Mouse (Mus musculus) neural tube, embryonic 12.5 days (tissue): ENCODE data around the gene Nms. TPM values are rescaled to one million over a fixed set of nuclear protein-coding genes. Genes with fewer than 3 reads are reported as not detected.
A peak's percentile ranks its signal among the peaks of the same experiment; 100 is the strongest.

Experiments used
- ATAC-seq: fragments of 200-750 bp; cut with Nextera tagmentation; 2 replicates; pipeline ENCODE4 v1.8.0; 2017; ENCODE audit warnings: low read depth, mild to moderate bottlenecking, moderate TSS enrichment, moderate library complexity; ENCODE audit not compliant: low FRiP score
- H3K27ac ChIP-seq: fragments of 300-500 bp; sonication (generic); 2 replicates; pipeline ENCODE4 v1.5.1; 2016
- H3K27me3 ChIP-seq: fragments of 300-500 bp; sonication (generic); replicated peaks from 2 replicates; pipeline ENCODE4 v1.6.1; 2016; ENCODE audit warnings: mild to moderate bottlenecking
- H3K36me3 ChIP-seq: fragments of 300-500 bp; sonication (generic); 2 replicates; pipeline ENCODE4 v1.6.1; 2016; ENCODE audit warnings: mild to moderate bottlenecking
- H3K4me1 ChIP-seq: fragments of 300-500 bp; sonication (generic); 2 replicates; pipeline ENCODE4 v1.6.1; 2016
- H3K4me2 ChIP-seq: fragments of 300-500 bp; sonication (generic); replicated peaks from 2 replicates; pipeline ENCODE4 v1.6.1; 2016; ENCODE audit warnings: mild to moderate bottlenecking
- H3K4me3 ChIP-seq: fragments of 300-500 bp; sonication (generic); 2 replicates; pipeline ENCODE4 v1.5.1; 2016
- H3K9ac ChIP-seq: fragments of 300-500 bp; sonication (generic); 2 replicates; pipeline ENCODE4 v1.6.1; 2016; ENCODE audit warnings: mild to moderate bottlenecking
- H3K9me3 ChIP-seq: fragments of 300-500 bp; sonication (generic); 2 replicates; pipeline ENCODE4 v1.6.1; 2016; ENCODE audit warnings: mild to moderate bottlenecking
- WGBS: fragments of 180-500 bp; shearing (Covaris S2); methylation state at CpG from one replicate; pipeline ENCODE4 v1.1.7; 2016; 5-methylcytosine and 5-hydroxymethylcytosine counted together
- polyA plus RNA-seq: library from polyadenylated mRNA; unstranded; fragments of >200 nt; fragmentation: Nextera tagmentation; extraction: Ambion mirVana; gene quantifications from 2 replicates; pipeline ENCODE4 v1.2.1, GENCODE M21; 2016

The Nms gene
- 5.3 and 5.9 TPM in 2 replicates for polyA plus RNA-seq

GRCm38 (mm10) chr1:38938849-38939248, at the start of gene Nms:
Gene Nms (plus strand): TSS chr1:38939149.
- Histone ChIP-seq H3K36me3 (no peaks in the 10 kb centered on the region), H3K9me3 (no peaks in the 10 kb centered on the region), H3K4me1 (no peaks in the 10 kb centered on the region), H3K27me3 (no peaks in the 10 kb centered on the region), H3K4me3 (no peak within 1 kb of the TSS), H3K9ac (no peak within 1 kb of the TSS), H3K27ac (no peak within 1 kb of the TSS), H3K4me2 (no peak within 1 kb of the TSS)
- WGBS = 68% methylated on average over 6 of the region's 6 CpGs
- no peak for ATAC-seq

- Histone ChIP-seq H3K4me3 (no peak overlapping the region), H3K36me3 (peaks cover 6% of the 10 kb centered on the region; the same call in 1 of the 2 replicates), H3K4me1 (peaks cover 18% of the 10 kb centered on the region), H3K4me2 (no peak overlapping the region), H3K9me3 (no peaks in the 10 kb centered on the region), H3K27ac (no peak overlapping the region), H3K9ac (no peak overlapping the region), H3K27me3 (no peaks in the 10 kb centered on the region)
- WGBS = 91% methylated on average over 5 of the region's 5 CpGs
- ATAC-seq = no peak
Observed at GRCm38 (mm10) chr1:38891444-38891843, 47.5 kb upstream of the Nms start.

- peaks cover 21% of the 10 kb centered on the region for H3K4me1 ChIP-seq
- H3K4me3 ChIP-seq = no peak overlapping the region
- H3K4me2 ChIP-seq = 0 out of 2 replicates have a peak overlapping the region, but pooled peaks have one; percentile 7
- H3K9ac ChIP-seq = 0 out of 2 replicates have a peak overlapping the region, but pooled peaks have one; percentile 17
- peak; percentile 43; the same call in 1 of the 2 replicates for ATAC-seq
- H3K27me3 ChIP-seq = no peaks in the 10 kb centered on the region
- 20% methylated on average over 5 of the region's 5 CpGs for WGBS
- peak overlapping the region; percentile 27; the same call in 1 of the 2 replicates for H3K27ac ChIP-seq
- no peaks in the 10 kb centered on the region for H3K9me3 ChIP-seq
- peaks cover 6% of the 10 kb centered on the region; the same call in 1 of the 2 replicates for H3K36me3 ChIP-seq
Observed at GRCm38 (mm10) chr1:38893081-38893480, 45.9 kb upstream of the Nms start.

GRCm38 (mm10) chr1:38897431-38898248, 41.3 kb upstream of the Nms start, which contains the start of gene Chst10:
Gene Chst10 (minus strand): TSS chr1:38898161.
- H3K4me1 ChIP-seq = peaks cover 19% of the 10 kb centered on the region
- H3K27ac ChIP-seq = peak within 1 kb of the TSS; percentile 82
- H3K9ac ChIP-seq = peak within 1 kb of the TSS; percentile 84
- peak within 1 kb of the TSS; percentile 72 for H3K4me3 ChIP-seq
- no peaks in the 10 kb centered on the region for H3K27me3 ChIP-seq
- WGBS = under 1% methylated on average over 67 of the region's 67 CpGs
- H3K9me3 ChIP-seq = no peaks in the 10 kb centered on the region
- H3K36me3 ChIP-seq = peaks cover 3% of the 10 kb centered on the region; the same call in 1 of the 2 replicates
- H3K4me2 ChIP-seq = peak within 1 kb of the TSS; percentile 67
- peak; percentile 93 for ATAC-seq

- Histone ChIP-seq H3K27me3 (no peaks in the 10 kb centered on the region), H3K4me1 (no peaks in the 10 kb centered on the region), H3K9me3 (no peaks in the 10 kb centered on the region), H3K27ac (no peak overlapping the region), H3K4me2 (no peak overlapping the region), H3K36me3 (no peaks in the 10 kb centered on the region), H3K9ac (no peak overlapping the region), H3K4me3 (no peak overlapping the region)
- 69% methylated on average over 5 of the region's 5 CpGs for WGBS
- no peak for ATAC-seq
Observed at GRCm38 (mm10) chr1:38902571-38902970, 36.4 kb upstream of the Nms start.

- WGBS = 72% methylated on average over 2 of the region's 2 CpGs
- no peak for ATAC-seq
- no peak overlapping the region for H3K4me3 ChIP-seq
- H3K4me2 ChIP-seq = no peak overlapping the region
- H3K4me1 ChIP-seq = no peaks in the 10 kb centered on the region
- no peaks in the 10 kb centered on the region for H3K9me3 ChIP-seq
- H3K9ac ChIP-seq = no peak overlapping the region
- H3K36me3 ChIP-seq = no peaks in the 10 kb centered on the region
- H3K27me3 ChIP-seq = no peaks in the 10 kb centered on the region
- H3K27ac ChIP-seq = no peak overlapping the region
Observed at GRCm38 (mm10) chr1:38903985-38904384, 35.0 kb upstream of the Nms start.

GRCm38 (mm10) chr1:38928996-38929395, 10.0 kb upstream of the Nms start:
- no peaks in the 10 kb centered on the region for H3K36me3 ChIP-seq
- H3K9me3 ChIP-seq = no peaks in the 10 kb centered on the region
- H3K9ac ChIP-seq = no peak overlapping the region
- no peaks in the 10 kb centered on the region for H3K4me1 ChIP-seq
- H3K4me2 ChIP-seq = no peak overlapping the region
- no peak overlapping the region for H3K27ac ChIP-seq
- H3K4me3 ChIP-seq = no peak overlapping the region
- no peak for ATAC-seq
- no peaks in the 10 kb centered on the region for H3K27me3 ChIP-seq
- 85% methylated on average over 4 of the region's 4 CpGs for WGBS

- Histone ChIP-seq H3K9me3 (no peaks in the 10 kb centered on the region), H3K4me3 (no peak overlapping the region), H3K27ac (no peak overlapping the region), H3K36me3 (no peaks in the 10 kb centered on the region), H3K4me1 (no peaks in the 10 kb centered on the region), H3K4me2 (no peak overlapping the region), H3K27me3 (no peaks in the 10 kb centered on the region), H3K9ac (no peak overlapping the region)
- ATAC-seq = no peak
- WGBS = 76% methylated on average over 4 of the region's 4 CpGs
Observed at GRCm38 (mm10) chr1:38929468-38929867, 9.5 kb upstream of the Nms start.

GRCm38 (mm10) chr1:38930767-38931166, 8.2 kb upstream of the Nms start:
- no peak for ATAC-seq
- H3K4me3 ChIP-seq = no peak overlapping the region
- no peak overlapping the region for H3K27ac ChIP-seq
- H3K36me3 ChIP-seq = no peaks in the 10 kb centered on the region
- H3K4me1 ChIP-seq = no peaks in the 10 kb centered on the region
- H3K9me3 ChIP-seq = no peaks in the 10 kb centered on the region
- no peak overlapping the region for H3K9ac ChIP-seq
- 69% methylated on average over 8 of the region's 8 CpGs for WGBS
- no peaks in the 10 kb centered on the region for H3K27me3 ChIP-seq
- H3K4me2 ChIP-seq = no peak overlapping the region

- Histone ChIP-seq H3K27ac (no peak overlapping the region), H3K36me3 (no peaks in the 10 kb centered on the region), H3K9ac (no peak overlapping the region), H3K27me3 (no peaks in the 10 kb centered on the region), H3K4me3 (no peak overlapping the region), H3K4me1 (no peaks in the 10 kb centered on the region), H3K9me3 (no peaks in the 10 kb centered on the region), H3K4me2 (no peak overlapping the region)
- WGBS = 31% methylated on average over 5 of the region's 5 CpGs
- no peak for ATAC-seq
Observed at GRCm38 (mm10) chr1:38934668-38935067, 4.3 kb upstream of the Nms start.

- no peak overlapping the region for H3K9ac ChIP-seq
- no peaks in the 10 kb centered on the region for H3K27me3 ChIP-seq
- H3K4me1 ChIP-seq = no peaks in the 10 kb centered on the region
- no peak overlapping the region for H3K4me2 ChIP-seq
- ATAC-seq = no peak
- no peak overlapping the region for H3K4me3 ChIP-seq
- H3K36me3 ChIP-seq = no peaks in the 10 kb centered on the region
- no peak overlapping the region for H3K27ac ChIP-seq
- WGBS = 28% methylated on average over 6 of the region's 6 CpGs
- no peaks in the 10 kb centered on the region for H3K9me3 ChIP-seq
Observed at GRCm38 (mm10) chr1:38936780-38937179, 2.2 kb upstream of the Nms start.

GRCm38 (mm10) chr1:38939608-38940007, 659 bp downstream of the Nms start:
- H3K36me3 ChIP-seq = no peaks in the 10 kb centered on the region
- H3K9ac ChIP-seq = no peak overlapping the region
- ATAC-seq = no peak
- no peaks in the 10 kb centered on the region for H3K27me3 ChIP-seq
- no peaks in the 10 kb centered on the region for H3K4me1 ChIP-seq
- no peak overlapping the region for H3K4me2 ChIP-seq
- H3K4me3 ChIP-seq = no peak overlapping the region
- WGBS = 6% methylated on average over 5 of the region's 5 CpGs
- no peaks in the 10 kb centered on the region for H3K9me3 ChIP-seq
- no peak overlapping the region for H3K27ac ChIP-seq

GRCm38 (mm10) chr1:38956457-38956856, 17.5 kb downstream of the Nms start:
- Histone ChIP-seq H3K9ac (no peak overlapping the region), H3K27me3 (no peaks in the 10 kb centered on the region), H3K4me1 (no peaks in the 10 kb centered on the region), H3K36me3 (no peaks in the 10 kb centered on the region), H3K4me2 (no peak overlapping the region), H3K4me3 (no peak overlapping the region), H3K27ac (no peak overlapping the region), H3K9me3 (no peaks in the 10 kb centered on the region)
- WGBS = 90% methylated on average over 3 of the region's 3 CpGs
- no peak for ATAC-seq
